Mouse (Mus musculus): ENCODE results near the gene Acot8. TPM values are rescaled to one million over a fixed set of nuclear protein-coding genes. Genes with fewer than 3 reads are reported as not detected.
A peak's percentile ranks its signal among the peaks of the same experiment; 100 is the strongest.

Gene Acot8
- 23.2 and 23.6 TPM in 2 replicates for polyA plus RNA-seq (2014; fragmentation: Nextera tagmentation; extraction: Ambion mirVana)

GRCm38 (mm10) chr2:164804533-164805331 is at the start of gene Acot8, which contains the start of gene Zswim3:
Gene Acot8, minus strand, starts transcription at chr2:164804882.
Gene Zswim3, plus strand, starts transcription at chr2:164805098.
- Histone ChIP-seq H3K27ac (ENCODE audit: low read depth, low read length) (peak within 1 kb of the TSS; percentile 81), H3K4me1 (replicated peaks; ENCODE audit: control insufficient read depth, insufficient read depth, low read length) (peaks cover 12% of the 10 kb centered on the region), H3K9ac (ENCODE audit: low read depth, low read length) (peak within 1 kb of the TSS; percentile 88), H3K4me2 (peak within 1 kb of the TSS; percentile 78), H3K36me3 (ENCODE audit: control insufficient read depth, insufficient read depth, low read length) (peaks cover 12% of the 10 kb centered on the region), H3K27me3 (replicated peaks; ENCODE audit: control insufficient read depth, insufficient read depth, low read length) (no peaks in the 10 kb centered on the region), H3K9me3 (ENCODE audit: control insufficient read depth, low read length) (no peaks in the 10 kb centered on the region), H3K4me3 (ENCODE audit: low read depth, low read length) (peak within 1 kb of the TSS; percentile 90)
- WGBS = under 1% methylated on average over 47 of the region's 47 CpGs
- ATAC-seq (replicated peaks; ENCODE audit: low FRiP score) (peak; percentile 95), DNase-seq (ENCODE audit: low spot score) (peak; percentile 95)

- Histone ChIP-seq H3K9ac (ENCODE audit: low read depth, low read length) (no peak overlapping the region), H3K4me1 (replicated peaks; ENCODE audit: control insufficient read depth, insufficient read depth, low read length) (no peaks in the 10 kb centered on the region), H3K4me3 (ENCODE audit: low read depth, low read length) (no peak overlapping the region), H3K27ac (ENCODE audit: low read depth, low read length) (no peak overlapping the region), H3K36me3 (ENCODE audit: control insufficient read depth, insufficient read depth, low read length) (no peaks in the 10 kb centered on the region), H3K9me3 (ENCODE audit: control insufficient read depth, low read length) (no peaks in the 10 kb centered on the region), H3K4me2 (no peak overlapping the region), H3K27me3 (replicated peaks; ENCODE audit: control insufficient read depth, insufficient read depth, low read length) (peaks cover 20% of the 10 kb centered on the region)
- DNase-seq (ENCODE audit: low spot score) (no peak), ATAC-seq (replicated peaks; ENCODE audit: low FRiP score) (no peak)
- WGBS = 83% methylated on average over 8 of the region's 8 CpGs
Observed at GRCm38 (mm10) chr2:164850061-164850460, 45.4 kb upstream of the Acot8 start.

- H3K9ac ChIP-seq (ENCODE audit: low read depth, low read length) = no peak overlapping the region
- no peak overlapping the region for H3K4me3 ChIP-seq (ENCODE audit: low read depth, low read length)
- ATAC-seq (replicated peaks; ENCODE audit: low FRiP score) (no peak), DNase-seq (ENCODE audit: low spot score) (no peak)
- 47% methylated on average over 3 of the region's 3 CpGs for WGBS
- no peak overlapping the region for H3K4me2 ChIP-seq
- H3K4me1 ChIP-seq (replicated peaks; ENCODE audit: control insufficient read depth, insufficient read depth, low read length) = no peaks in the 10 kb centered on the region
- H3K9me3 ChIP-seq (ENCODE audit: control insufficient read depth, low read length) = no peaks in the 10 kb centered on the region
- H3K36me3 ChIP-seq (ENCODE audit: control insufficient read depth, insufficient read depth, low read length) = no peaks in the 10 kb centered on the region
- H3K27me3 ChIP-seq (replicated peaks; ENCODE audit: control insufficient read depth, insufficient read depth, low read length) = no peaks in the 10 kb centered on the region
- no peak overlapping the region for H3K27ac ChIP-seq (ENCODE audit: low read depth, low read length)
Observed at GRCm38 (mm10) chr2:164845782-164846181, 41.1 kb upstream of the Acot8 start.

GRCm38 (mm10) chr2:164835164-164835563 is 30.5 kb upstream of the Acot8 start:
- Histone ChIP-seq H3K4me1 (replicated peaks; ENCODE audit: control insufficient read depth, insufficient read depth, low read length) (peaks cover 10% of the 10 kb centered on the region), H3K27me3 (replicated peaks; ENCODE audit: control insufficient read depth, insufficient read depth, low read length) (no peaks in the 10 kb centered on the region), H3K4me2 (peak overlapping the region; percentile 100), H3K27ac (ENCODE audit: low read depth, low read length) (no peak overlapping the region), H3K9ac (ENCODE audit: low read depth, low read length) (no peak overlapping the region), H3K9me3 (ENCODE audit: control insufficient read depth, low read length) (no peaks in the 10 kb centered on the region), H3K36me3 (ENCODE audit: control insufficient read depth, insufficient read depth, low read length) (peaks cover 15% of the 10 kb centered on the region; the same call in 1 of the 2 replicates), H3K4me3 (ENCODE audit: low read depth, low read length) (peak overlapping the region; percentile 77; the same call in 1 of the 2 replicates)
- ATAC-seq (replicated peaks; ENCODE audit: low FRiP score) (no peak), DNase-seq (ENCODE audit: low spot score) (no peak)
- WGBS = 95% methylated on average over 4 of the region's 4 CpGs

GRCm38 (mm10) chr2:164834531-164834930 is 29.8 kb upstream of the Acot8 start:
- H3K9me3 ChIP-seq (ENCODE audit: control insufficient read depth, low read length) = no peaks in the 10 kb centered on the region
- 40% methylated on average over 8 of the region's 8 CpGs for WGBS
- peak overlapping the region; percentile 77 for H3K4me3 ChIP-seq (ENCODE audit: low read depth, low read length)
- no peaks in the 10 kb centered on the region for H3K27me3 ChIP-seq (replicated peaks; ENCODE audit: control insufficient read depth, insufficient read depth, low read length)
- H3K27ac ChIP-seq (ENCODE audit: low read depth, low read length) = 0 out of 2 replicates have a peak overlapping the region, but pooled peaks have one; percentile 79
- H3K4me1 ChIP-seq (replicated peaks; ENCODE audit: control insufficient read depth, insufficient read depth, low read length) = peaks cover 10% of the 10 kb centered on the region
- peak overlapping the region; percentile 100 for H3K4me2 ChIP-seq
- H3K36me3 ChIP-seq (ENCODE audit: control insufficient read depth, insufficient read depth, low read length) = peaks cover 11% of the 10 kb centered on the region; the same call in 1 of the 2 replicates
- peak overlapping the region; percentile 87 for H3K9ac ChIP-seq (ENCODE audit: low read depth, low read length)
- DNase-seq (ENCODE audit: low spot score) (no peak), ATAC-seq (replicated peaks; ENCODE audit: low FRiP score) (no peak)

GRCm38 (mm10) chr2:164833314-164833959 is 28.8 kb upstream of the Acot8 start, which contains the start of gene Neurl2:
Gene Neurl2, minus strand, starts transcription at chr2:164833456.
- H3K27ac ChIP-seq (ENCODE audit: low read depth, low read length) = peak within 1 kb of the TSS; percentile 79
- no peaks in the 10 kb centered on the region for H3K27me3 ChIP-seq (replicated peaks; ENCODE audit: control insufficient read depth, insufficient read depth, low read length)
- peak; percentile 56 for ATAC-seq (replicated peaks; ENCODE audit: low FRiP score)
- 1% methylated on average over 31 of the region's 31 CpGs for WGBS
- H3K36me3 ChIP-seq (ENCODE audit: control insufficient read depth, insufficient read depth, low read length) = peaks cover 3% of the 10 kb centered on the region; the same call in 1 of the 2 replicates
- no peaks in the 10 kb centered on the region for H3K9me3 ChIP-seq (ENCODE audit: control insufficient read depth, low read length)
- H3K4me2 ChIP-seq = peak within 1 kb of the TSS; percentile 100
- H3K9ac ChIP-seq (ENCODE audit: low read depth, low read length) = peak within 1 kb of the TSS; percentile 87
- peaks cover 10% of the 10 kb centered on the region for H3K4me1 ChIP-seq (replicated peaks; ENCODE audit: control insufficient read depth, insufficient read depth, low read length)
- peak within 1 kb of the TSS; percentile 77 for H3K4me3 ChIP-seq (ENCODE audit: low read depth, low read length)
- peak; percentile 90 for DNase-seq (ENCODE audit: low spot score)

- 1% methylated on average over 35 of the region's 35 CpGs for whole genome bisulfite sequencing
- peak; percentile 79 for DNase-seq (ENCODE audit: low spot score)
- Histone ChIP-seq H3K27ac (ENCODE audit: low read depth, low read length) (peak within 1 kb of the TSS; percentile 79), H3K4me3 (ENCODE audit: low read depth, low read length) (peak within 1 kb of the TSS; percentile 77), H3K4me2 (peak within 1 kb of the TSS; percentile 100), H3K4me1 (replicated peaks; ENCODE audit: control insufficient read depth, insufficient read depth, low read length) (peaks cover 10% of the 10 kb centered on the region), H3K27me3 (replicated peaks; ENCODE audit: control insufficient read depth, insufficient read depth, low read length) (no peaks in the 10 kb centered on the region), H3K9ac (ENCODE audit: low read depth, low read length) (peak within 1 kb of the TSS; percentile 87), H3K9me3 (ENCODE audit: control insufficient read depth, low read length) (no peaks in the 10 kb centered on the region), H3K36me3 (ENCODE audit: control insufficient read depth, insufficient read depth, low read length) (peaks cover 3% of the 10 kb centered on the region; the same call in 1 of the 2 replicates)
- ATAC-seq (replicated peaks; ENCODE audit: low FRiP score) = peak; percentile 84
Observed at GRCm38 (mm10) chr2:164832748-164833301, 28.1 kb upstream of the Acot8 start, which contains the start of gene Ctsa. Gene Ctsa, plus strand, starts transcription at chr2:164832873.

- Histone ChIP-seq H3K27ac (ENCODE audit: low read depth, low read length) (peak overlapping the region; percentile 79), H3K4me1 (replicated peaks; ENCODE audit: control insufficient read depth, insufficient read depth, low read length) (peaks cover 12% of the 10 kb centered on the region), H3K9me3 (ENCODE audit: control insufficient read depth, low read length) (no peaks in the 10 kb centered on the region), H3K36me3 (ENCODE audit: control insufficient read depth, insufficient read depth, low read length) (peaks cover 3% of the 10 kb centered on the region), H3K4me3 (ENCODE audit: low read depth, low read length) (peak overlapping the region; percentile 77), H3K4me2 (peak overlapping the region; percentile 100), H3K27me3 (replicated peaks; ENCODE audit: control insufficient read depth, insufficient read depth, low read length) (no peaks in the 10 kb centered on the region), H3K9ac (ENCODE audit: low read depth, low read length) (peak overlapping the region; percentile 87)
- WGBS = 66% methylated on average over 16 of the region's 16 CpGs
- no peak for DNase-seq (ENCODE audit: low spot score)
- no peak; the same call in 1 of the 2 replicates for ATAC-seq (replicated peaks; ENCODE audit: low FRiP score)
Observed at GRCm38 (mm10) chr2:164832032-164832747, 27.5 kb upstream of the Acot8 start.
